Mouse (Mus musculus) heart, adult 2 months (tissue): ENCODE data around the gene Abca4.

ENCODE experiments used
- CTCF ChIP-seq: fragments of 200-600 bp; IDR thresholded peaks from 2 replicates; pipeline ENCODE4 v1.8.1; 2022; ENCODE audit warnings: antibody characterized with exemption, mild to moderate bottlenecking, moderate library complexity
- EP300 ChIP-seq: fragments of 200-500 bp; IDR thresholded peaks from 2 replicates; pipeline ENCODE4 v1.6.1; 2011; ENCODE audit warnings: low read depth, low read length, control low read depth; ENCODE audit not compliant: insufficient read depth
- POLR2A ChIP-seq: fragments of 200-500 bp; IDR thresholded peaks from 2 replicates; pipeline ENCODE4 v1.6.1; 2011; ENCODE audit warnings: mild to moderate bottlenecking, low read depth, low read length, control low read depth; ENCODE audit not compliant: insufficient read depth

DNA sequence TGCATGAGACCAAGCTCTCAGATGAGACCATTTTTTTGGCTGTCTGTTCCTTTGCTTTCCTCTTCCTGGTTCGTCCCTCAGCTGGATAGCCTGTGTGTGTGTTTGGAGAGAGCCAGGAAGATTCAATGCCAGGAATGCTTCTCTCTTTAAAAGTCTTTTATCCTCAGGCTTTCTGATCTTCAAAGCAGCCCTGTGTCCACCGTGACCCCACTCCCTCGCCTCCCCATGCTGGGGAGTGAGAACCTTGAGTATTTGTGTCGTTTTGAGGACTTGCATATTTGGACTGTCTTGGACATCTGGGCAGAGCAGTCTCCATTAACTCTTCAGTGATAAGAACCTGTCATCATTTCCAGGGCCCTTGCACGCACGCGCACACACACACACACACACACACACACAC, 57.8 kb downstream of the Abca4 start:
- no peak for TF ChIP-seq POLR2A
- TF ChIP-seq CTCF: no peak
- TF ChIP-seq EP300: no peak
